Mouse (Mus musculus): ENCODE measurements around the gene Ash1l. TPM values are rescaled to one million over a fixed set of nuclear protein-coding genes. Genes with fewer than 3 reads are reported as not detected.

Ash1l gene
- 10 to 100 TPM; 34.4 to 44.4 TPM for total RNA-seq (2021)
- long read RNA-seq, experiment 1, partial matches to known transcripts, result 3 of 13 reads
- long read RNA-seq, experiment 1, other reads (novel, unspliced or antisense), result 10 of 13 reads
- long read RNA-seq, experiment 2, partial matches to known transcripts, result 0 of 1 reads
- long read RNA-seq, experiment 2, other reads (novel, unspliced or antisense), result 1 of 1 reads

DNA sequence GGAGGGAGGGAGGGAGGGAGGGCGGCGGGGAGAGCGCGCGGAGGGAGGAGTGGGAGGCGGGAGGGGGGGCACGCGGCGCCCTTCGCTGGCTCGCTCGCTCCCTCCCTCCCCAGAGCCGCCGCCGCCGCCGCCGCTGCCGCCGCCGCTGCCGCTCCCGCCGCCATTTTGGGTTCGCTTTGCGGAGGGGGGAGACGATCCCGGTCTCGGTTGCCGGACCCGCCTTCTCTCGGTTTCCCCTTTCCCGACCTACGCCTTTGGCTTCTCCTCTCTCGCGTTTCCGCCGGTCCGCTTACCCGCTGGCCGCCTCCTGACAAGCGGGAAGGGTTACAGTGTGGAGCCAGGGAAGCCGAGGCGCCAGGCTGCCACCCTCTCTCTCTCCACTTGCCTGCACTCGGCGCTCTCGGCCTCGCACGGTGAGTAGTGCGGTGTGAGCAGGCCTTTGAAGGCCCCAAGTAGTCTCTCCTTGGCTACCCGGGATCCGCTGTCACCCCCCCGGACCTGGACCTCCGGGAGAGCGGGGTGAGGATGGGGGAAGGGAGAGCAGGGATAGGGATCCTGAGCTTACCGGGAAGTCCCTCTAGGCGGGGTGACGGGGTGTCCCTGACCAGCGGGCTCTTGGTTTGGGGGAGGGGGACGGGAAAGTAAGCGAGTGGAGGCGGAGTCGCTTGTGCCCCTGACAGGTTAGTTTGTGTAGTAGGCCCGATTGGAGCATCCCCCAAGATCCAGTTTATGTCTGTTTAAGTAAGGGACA is at the start of gene Ash1l, which contains the start of gene Dap3:
Gene Ash1l, plus strand, starts transcription at position 47 of the 751 bp plus-strand sequence.
Gene Dap3, minus strand, starts transcription at position 606 of the 751 bp plus-strand sequence.
- peak; percentile 85 for DNase-seq

DNA sequence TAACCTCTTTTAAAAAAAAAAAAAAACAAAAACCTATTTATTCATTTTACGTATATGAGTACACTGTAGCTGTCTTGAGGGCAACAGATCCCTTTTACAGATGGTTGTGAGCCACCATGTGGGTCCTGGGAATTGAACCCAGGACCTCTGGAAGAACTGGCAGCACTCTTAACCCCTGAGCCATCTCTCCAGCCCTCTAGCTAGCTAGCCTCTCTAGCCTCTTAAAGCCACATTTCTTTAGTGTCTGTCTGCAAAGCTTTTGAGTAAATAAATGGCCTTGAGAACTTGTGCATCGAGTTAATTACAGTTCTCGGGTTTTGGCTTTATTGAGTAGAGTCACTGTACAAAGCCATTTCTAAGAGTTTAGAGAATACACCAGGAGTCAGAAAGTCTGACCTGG is 45.6 kb upstream of the Ash1l start:
- DNase-seq, result no peak

DNA sequence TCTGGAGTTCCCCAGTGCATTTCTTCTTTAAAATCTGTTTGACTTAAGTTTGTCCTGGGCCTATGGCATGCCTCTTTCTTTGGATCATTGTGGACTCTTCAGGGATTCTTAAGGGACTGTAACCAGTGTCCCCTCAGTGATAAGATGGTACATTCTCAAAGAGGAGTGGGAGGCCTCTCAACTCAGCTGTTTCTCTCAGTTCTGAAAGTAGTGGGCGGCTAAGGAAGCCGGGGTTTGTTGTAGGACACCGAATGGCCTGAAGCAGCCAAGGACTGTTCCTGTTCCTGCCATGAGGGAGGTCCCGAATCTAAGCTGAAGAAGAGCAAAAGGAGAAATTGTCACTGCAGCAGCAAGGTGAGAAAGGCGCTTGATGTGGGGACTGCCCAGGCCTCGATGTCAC is 45.2 kb upstream of the Ash1l start:
- no peak for DNase-seq

DNA sequence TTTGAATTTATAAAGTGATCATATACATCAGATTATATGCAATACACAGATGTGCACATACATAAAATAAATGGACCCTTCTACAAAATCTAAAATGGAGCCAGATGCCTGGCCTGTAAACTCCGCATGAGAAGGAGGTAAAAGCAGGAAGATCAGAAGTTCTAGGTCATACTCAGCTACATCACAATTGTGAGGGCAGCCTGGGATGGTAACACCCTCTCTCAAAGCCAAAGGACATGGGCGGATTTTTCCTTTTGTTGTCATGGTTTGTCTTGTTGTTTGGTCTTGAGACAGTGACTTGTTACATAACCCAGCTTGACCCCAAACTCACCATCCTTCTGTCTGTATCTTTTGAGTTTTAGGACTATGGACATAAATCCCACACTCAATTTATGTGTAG is 44.7 kb upstream of the Ash1l start:
- no peak for DNase-seq

DNA sequence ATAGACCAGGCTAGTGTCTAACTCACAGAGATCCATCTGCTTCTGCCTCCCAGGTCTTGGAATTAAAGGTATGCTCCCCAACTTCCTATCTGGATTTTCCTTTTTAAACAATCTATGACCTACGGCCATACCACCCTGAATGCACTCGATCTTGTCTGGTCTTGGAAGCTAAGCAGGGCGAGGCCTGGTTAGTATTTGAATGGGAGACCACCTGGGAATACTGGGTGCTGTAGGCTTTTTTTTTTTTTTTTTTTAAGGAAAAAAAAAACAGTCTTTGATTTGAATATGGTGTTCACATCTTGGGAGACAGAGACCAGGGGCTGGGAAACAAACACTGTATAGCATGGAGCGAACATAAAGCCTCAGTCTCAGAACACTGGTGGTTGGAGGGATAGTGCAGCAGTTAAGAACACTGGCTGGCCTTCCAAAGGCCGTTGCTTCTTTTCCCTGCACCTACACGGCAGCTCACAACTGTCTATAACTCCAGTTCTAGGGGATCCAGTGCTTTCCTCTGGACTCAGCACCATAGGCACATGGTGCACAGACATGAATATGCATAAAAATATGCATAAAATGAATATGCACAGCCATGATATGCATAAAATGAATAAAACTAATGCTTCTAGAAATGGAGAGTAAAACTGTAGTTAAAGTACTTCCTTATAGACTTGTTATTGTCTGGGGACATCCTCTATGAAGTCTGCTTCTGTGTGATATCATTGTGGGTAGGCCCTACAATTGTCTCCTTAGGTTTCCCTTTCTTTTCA is 43.8 kb upstream of the Ash1l start:
- no peak for DNase-seq

DNA sequence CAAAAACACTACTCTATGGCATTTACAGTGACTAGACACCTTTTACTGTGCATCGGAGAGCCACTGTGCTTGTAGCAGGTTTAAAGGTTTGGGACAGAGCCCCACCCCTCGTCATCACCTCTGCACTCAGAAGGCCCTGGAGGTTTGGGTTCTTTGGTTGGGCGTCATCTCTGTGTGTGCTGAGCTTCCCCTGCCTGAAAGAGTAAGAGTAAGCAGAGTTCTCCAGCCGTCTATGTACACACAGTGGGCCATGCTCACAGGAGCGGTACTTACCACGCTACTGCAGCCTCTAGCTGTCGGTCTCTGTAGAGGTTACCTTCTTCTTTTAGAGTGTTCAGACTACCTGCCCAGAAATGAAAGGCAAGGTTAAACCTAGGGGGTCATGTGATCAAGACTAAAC is 37.8 kb upstream of the Ash1l start:
- no peak for DNase-seq

DNA sequence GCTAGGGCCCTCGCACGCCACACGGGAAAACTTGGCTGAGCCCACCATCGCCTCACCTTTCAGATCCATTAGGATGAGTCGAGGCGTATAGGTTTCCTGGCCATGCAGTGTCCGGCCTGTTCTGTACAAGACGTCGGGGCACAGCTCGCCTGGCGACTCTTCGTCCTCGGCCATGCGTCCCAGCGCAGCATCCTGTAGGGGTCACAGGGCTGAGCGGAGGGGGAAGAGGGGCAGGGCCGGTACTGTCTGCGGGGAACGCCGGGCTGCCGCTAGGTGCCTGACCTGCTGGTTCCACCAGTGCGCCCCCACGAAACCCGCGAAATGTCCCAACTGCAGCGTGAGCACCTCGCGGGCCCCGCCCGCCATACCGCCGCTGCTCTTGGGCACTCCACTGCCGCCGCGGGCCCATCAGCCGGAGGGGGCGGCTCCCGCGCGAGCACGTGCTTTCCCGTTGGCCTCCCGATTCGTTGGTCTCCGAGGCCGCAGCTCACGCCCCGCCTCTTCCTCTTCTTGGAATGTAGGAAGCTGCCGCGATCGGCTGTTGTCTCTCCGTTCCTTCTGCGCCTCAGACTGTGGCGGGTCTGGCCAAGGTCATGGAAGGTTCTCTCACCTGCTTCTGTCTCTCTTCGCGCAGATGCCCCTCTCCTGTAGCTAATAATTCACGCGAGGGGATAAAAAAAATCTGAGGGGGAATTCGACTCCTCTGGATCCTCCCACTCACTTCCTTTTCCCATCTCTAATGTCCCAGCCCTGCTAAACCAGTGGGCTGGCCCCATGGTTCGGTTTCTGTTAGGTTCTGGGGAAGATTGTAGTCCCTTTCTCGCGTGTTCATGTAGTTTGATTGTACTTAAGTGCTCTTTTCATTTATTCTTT is 36.7 kb upstream of the Ash1l start, which contains the start of gene Msto1:
Gene Msto1, minus strand, starts transcription at position 489 of the 873 bp plus-strand sequence.
- peak; percentile 95 for DNase-seq

DNA sequence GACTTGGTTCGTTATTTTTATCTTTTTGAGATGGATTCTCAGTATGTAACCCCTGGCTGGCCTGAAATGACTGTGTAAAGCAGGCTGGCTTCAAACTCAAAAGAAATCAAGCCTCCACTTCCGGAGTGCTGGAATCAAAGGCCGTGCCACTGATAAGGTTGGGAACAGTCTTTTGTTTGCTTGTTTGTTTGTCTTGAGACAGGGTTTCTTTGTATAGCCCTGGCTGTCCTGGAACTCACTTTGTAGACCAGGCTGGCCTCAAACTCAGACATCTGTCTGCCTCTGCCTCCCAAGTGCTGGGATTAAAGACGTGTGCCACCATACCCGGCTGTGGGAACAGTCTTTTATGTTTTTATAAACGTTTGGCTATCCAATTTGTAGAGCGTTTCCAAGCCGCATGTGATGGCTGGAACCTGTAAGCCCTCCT is 36.0 kb upstream of the Ash1l start:
- DNase-seq, result no peak

DNA sequence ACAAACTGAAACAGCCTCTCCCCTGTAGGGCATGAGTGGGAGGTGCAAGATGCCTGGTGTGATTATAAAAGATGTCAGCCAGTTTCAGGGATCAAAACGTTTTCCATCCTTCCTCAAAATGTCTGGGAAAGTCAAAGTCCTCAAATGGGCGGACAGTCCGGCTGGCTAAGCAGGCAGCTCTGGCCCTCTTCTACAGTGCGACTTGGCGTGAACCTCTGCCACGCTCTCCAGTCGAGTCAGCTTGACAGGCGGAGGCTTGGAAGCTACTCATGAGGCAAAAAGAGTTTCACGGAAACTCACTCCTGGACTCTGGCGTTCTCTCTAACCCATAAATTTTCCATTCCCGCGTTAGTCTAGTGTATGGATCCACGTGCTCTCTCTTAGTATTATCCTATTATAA is 31.4 kb upstream of the Ash1l start:
- no peak for DNase-seq

DNA sequence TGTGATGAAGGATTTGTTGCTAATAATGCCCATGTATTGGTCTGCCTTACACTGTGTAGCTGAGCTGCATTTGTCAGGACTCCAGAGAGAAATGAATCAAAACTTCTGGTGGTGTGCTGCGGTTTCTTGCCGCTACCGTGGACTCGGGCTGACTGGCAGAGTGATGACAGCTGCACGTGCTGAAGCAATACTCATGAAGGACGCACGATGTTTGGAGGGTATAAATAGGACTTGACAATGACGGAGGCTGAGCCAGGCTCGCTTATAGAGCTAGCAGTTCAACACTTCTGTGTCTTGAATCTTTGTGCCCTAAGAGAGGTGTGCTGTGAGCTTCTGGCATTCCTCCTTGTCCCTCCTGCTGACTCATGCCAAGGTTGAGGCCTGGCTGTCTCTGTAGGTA is 29.0 kb upstream of the Ash1l start:
- DNase-seq, result no peak

DNA sequence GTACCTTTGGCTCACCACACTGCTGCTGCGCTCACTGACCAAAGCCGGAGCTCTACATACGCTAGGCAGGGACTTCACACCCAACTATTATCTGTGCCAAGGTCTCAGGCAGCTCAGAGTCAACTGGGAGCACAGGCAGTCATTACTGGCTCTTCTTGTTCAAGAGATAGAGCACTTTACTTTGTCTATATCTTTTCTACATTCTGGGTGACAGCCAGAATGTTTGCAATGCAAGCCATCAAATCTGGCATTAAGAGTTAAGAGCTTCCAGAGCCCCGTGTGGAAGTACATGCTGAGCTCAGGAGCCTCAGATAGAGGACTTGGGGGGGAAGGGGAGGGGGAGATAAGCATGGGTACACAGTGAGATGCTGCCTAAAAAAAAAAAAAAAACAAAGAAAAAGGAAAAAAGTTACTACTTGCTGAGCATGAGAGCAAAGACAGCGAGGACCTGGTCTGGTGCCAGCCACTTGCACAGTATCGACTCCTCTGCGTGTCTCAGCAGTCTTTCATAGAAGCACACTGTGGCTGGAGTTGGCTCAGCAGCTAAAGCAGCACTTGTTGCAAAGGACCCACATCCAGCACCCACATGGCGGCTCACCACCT is 26.3 kb upstream of the Ash1l start:
- peak; percentile 56 for DNase-seq

DNA sequence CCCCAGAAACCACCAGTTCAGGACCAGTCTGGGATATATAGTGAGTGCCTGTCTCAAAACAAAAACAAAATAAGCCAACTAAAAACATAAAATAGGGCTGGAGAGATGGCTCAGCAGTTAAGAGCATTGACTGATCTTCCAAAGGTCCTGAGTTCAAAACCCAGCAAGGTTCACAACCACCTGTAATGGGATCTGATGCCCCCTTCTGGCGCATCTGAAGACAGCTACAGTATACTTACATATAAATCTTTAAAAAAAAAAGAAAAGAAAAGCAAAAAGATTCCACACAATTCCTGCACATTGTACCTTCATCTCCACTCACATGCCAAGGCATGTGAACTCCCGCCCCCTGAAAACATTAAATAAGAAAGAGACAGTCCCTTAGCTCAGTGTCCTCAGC is 24.8 kb upstream of the Ash1l start:
- DNase-seq, result no peak

DNA sequence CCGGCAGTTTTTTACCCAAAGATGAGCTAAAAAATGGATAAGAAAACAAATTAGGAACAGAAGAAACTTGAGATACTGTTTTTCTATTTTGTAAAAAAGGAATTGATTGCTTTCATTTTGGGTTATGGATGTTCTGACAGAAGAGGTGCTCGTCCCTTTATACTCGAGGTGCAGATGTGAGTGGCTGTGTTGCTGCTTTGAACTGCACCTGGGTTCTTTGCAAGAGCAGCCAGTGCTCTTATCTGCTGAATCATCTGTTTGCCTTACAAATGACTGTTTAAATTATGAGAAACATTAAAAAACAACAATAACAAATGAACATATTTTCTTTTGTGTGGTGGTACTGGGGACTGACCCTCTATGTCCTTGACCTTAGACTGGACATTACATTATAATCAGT is 20.9 kb upstream of the Ash1l start:
- no peak for DNase-seq

DNA sequence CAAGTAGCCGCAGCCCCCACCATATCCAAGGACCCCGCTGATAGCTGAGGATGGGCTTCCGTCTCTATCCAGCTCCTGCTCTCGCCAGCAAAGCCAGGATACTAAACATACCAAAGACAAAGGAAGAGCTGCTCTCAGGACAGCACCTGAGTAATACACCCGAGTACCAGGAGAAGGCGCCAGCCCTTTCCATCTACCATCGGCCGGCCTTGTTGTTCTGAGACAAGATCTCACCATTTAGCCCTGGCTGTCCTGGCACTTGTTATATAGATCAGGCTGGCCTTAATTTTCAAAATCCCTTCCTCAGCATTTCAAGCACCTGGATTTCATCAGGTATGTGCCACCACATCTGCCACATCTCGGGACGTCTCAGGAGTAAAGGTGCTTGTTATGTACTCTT is 11.4 kb upstream of the Ash1l start:
- no peak for DNase-seq

DNA sequence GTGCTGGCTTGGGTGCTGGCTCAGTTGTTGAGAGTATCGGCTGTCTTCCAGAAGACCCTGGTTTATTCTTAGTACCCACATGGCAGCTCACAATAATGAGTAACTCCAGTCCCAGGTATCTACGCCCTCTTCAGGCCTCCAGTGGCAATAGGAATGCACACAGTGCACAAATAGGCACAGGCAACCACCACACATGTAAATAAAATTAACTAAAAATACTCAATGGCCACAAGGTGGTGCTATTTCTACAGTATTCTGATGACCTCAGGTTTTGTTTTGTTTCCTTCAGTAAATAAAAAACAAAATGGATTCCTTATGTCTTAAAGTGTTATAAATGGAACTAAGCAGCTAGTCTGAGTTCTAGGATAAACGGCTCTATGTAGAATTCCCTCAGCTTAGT is 10.7 kb upstream of the Ash1l start:
- no peak for DNase-seq

DNA sequence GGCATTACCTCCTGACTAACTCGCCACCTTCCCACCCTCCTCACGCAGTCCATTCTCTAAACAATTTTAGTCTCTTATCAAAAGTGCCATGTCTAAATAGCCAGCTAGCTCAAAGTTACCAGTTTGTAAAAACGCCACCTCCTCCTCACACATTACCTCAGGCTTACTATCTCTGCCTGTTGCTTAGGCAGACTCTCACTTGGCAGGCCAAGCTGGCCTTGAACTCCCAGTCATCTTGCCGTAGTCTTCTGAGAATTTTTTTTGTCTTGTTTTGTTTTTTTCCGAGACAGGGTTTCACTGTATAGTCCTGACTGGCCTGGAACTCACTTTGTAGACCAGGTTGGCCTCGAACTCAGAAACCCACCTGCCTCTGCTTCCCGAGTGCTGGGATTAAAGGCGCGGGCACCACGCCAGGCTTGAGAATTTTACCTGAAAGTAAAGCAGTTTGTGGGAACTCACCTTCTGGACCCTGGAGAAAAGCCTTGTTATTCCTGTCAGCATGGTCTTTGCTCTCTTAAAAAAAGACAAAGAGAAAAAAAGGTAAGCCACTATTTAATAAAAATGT is 8.0 kb upstream of the Ash1l start:
- peak; percentile 26 for DNase-seq

DNA sequence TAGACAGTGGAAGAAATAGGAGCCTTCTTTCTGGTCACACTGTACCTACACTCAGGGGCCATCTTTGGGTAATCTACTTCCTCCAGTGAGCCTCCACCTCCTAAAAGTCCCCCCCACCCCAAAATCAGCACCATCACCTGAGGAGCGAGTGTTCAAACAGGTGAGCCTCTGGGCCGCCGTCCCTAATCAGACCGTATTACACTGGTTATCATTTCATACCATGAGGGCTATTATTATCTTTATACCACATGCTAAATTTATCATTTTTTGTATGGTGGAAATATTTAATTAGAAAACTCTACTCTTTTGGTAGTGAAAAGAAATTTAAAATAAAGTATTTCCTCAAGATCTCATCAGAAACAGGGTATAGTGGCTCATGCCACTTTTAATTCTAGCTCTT is 6.3 kb upstream of the Ash1l start:
- no peak for DNase-seq

DNA sequence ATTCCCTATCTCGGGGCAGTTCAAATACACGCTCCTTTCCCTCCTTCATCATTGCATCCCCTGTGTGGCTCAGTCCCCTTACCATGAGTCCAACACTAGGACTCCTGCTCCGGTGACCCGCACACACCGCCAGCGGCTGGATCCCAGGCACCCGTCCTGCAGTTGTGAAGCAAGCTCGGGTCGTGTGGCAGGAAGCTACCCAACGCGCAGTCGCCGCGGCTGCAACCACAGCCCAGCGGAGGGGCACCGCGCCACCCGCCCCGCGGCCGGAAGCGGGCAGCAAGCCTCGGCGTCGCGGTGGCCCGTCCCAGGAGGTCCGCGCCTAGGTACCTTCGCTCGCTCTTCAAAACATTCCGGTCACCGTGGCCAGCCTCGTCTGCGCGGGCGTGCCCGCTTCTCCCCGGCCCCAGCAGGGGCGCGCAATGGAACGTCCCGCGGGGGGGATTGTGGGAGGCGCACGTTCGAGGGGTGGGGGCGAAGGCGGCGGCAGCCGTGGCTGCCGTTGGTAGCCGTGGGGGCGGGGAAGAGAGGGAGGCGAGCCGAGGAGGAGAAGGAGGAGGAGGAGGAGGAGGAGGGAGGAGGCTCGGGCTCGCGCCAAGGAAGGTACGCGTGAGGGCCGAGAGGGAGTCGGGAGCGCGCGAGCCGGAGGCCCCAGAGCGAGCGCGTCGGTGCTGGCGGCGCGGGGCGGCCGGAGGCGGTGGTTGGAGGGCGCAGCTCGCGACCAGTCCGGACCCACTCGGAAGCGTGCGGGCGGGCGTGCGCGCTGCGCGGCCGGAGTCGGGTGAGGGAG is 441 bp upstream of the Ash1l start:
- peak; percentile 95 for DNase-seq

DNA sequence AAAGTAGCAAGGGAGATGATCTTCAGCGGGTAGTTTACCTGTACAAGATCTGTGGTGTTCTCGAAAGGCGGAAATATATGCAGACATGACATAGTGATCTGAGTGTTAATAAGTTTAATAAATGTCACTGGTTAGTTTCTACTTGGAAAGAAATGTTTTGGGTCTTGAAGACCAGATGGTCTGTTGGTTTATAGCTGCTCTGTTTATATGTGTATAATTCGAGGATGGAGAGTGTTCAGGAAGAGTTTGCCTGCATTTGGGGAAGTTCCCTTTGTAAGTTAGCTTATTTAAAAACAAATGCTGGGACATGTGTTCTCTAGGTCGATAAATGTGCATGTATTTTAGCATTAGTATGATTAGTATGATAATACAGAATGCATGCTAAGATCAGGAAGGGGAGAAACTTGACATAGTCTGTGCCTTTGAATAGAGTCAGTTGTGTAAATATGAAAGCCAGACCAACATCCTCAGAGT is 942 bp downstream of the Ash1l start:
- no peak for DNase-seq

DNA sequence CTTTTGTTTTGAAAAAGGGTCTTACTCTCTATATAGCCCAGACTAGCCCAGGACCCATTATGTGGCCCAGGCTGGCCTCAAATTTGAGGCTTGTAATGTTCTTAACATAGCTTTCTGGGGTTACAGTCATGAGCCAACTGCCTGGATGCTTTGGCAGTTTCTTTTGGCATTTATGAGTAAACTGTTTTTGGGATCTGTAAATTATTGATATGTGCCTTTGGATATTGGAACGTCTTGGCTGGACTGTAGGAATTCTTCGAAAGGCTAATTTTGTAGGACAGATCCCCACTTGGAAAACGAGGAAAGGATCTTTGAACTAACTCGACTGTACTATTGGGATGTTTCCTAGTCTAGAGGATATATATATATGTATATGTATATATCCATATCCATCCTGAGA is 2.8 kb downstream of the Ash1l start:
- no peak for DNase-seq
